Mouse (Mus musculus): ENCODE measurements at regions not wholly inside any gene's neighbourhood (a gene's known extent, or its start where the extent isn't known, plus 50 kb on each side); places are given as distances from the start of the nearest gene placed in this dataset.
"Not testable (repeated sequence)": the region's sequence is repeated elsewhere in the genome, so short reads cannot be mapped to it uniquely, and the experiment has no call there.

GRCm38 (mm10) chr4:131432591-131433177 is 405.4 kb downstream of the Ptpru start:
- TF ChIP-seq POLR2A (IDR thresholded peaks at IDR 0.05; ENCODE audit: low read depth, low read length) = no peak
- no peak for TF ChIP-seq CTCF (IDR thresholded peaks at IDR 0.05; ENCODE audit: borderline replicate concordance, insufficient read depth, low read length)
- Histone ChIP-seq H3K4me3 (ENCODE audit: insufficient read depth, low read length) (no peak overlapping the region), H3K27ac (ENCODE audit: insufficient read depth, low read length) (no peak overlapping the region), H3K4me1 (ENCODE audit: control insufficient read depth, insufficient read depth, low read length) (no peaks in the 10 kb centered on the region)

DNA sequence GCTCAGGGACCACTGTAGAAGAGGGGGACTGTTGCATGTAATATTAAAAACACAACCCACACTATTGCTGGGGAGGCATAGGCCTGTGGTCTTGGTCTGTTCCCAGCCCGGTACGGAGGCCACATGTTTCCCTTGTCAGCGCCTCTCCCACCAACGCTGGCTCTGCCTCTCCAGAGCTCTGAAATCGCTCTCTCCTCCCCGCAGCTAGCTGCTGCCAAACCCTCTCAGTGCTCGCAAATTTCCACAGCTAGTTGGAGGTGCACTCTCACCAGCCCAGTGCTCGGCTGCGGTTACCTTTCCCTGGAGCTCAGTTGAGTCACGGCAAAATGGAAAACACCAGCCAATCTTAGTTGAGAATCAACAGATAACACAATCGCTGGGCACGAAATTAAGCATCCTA is 402.9 kb downstream of the Ptpru start:
- no peaks in the 10 kb centered on the region for H3K4me1 ChIP-seq (ENCODE audit: control insufficient read depth, insufficient read depth, low read length)
- no peak overlapping the region for H3K27ac ChIP-seq (ENCODE audit: insufficient read depth, low read length)
- H3K4me3 ChIP-seq (ENCODE audit: insufficient read depth, low read length) = no peak overlapping the region
- TF ChIP-seq CTCF (IDR thresholded peaks at IDR 0.05; ENCODE audit: borderline replicate concordance, insufficient read depth, low read length) (no peak), POLR2A (IDR thresholded peaks at IDR 0.05; ENCODE audit: low read depth, low read length) (no peak)

GRCm38 (mm10) chr4:131438403-131438802 is 399.7 kb downstream of the Ptpru start:
- Histone ChIP-seq H3K4me3 (ENCODE audit: insufficient read depth, low read length) (no peak overlapping the region), H3K27ac (ENCODE audit: insufficient read depth, low read length) (no peak overlapping the region), H3K4me1 (ENCODE audit: control insufficient read depth, insufficient read depth, low read length) (no peaks in the 10 kb centered on the region)
- TF ChIP-seq CTCF (IDR thresholded peaks at IDR 0.05; ENCODE audit: borderline replicate concordance, insufficient read depth, low read length) (no peak), POLR2A (IDR thresholded peaks at IDR 0.05; ENCODE audit: low read depth, low read length) (no peak)

- Histone ChIP-seq H3K4me1 (ENCODE audit: control insufficient read depth, insufficient read depth, low read length) (no peaks in the 10 kb centered on the region), H3K27ac (ENCODE audit: insufficient read depth, low read length) (no peak overlapping the region), H3K4me3 (ENCODE audit: insufficient read depth, low read length) (no peak overlapping the region)
- TF ChIP-seq CTCF (IDR thresholded peaks at IDR 0.05; ENCODE audit: borderline replicate concordance, insufficient read depth, low read length) (no peak), POLR2A (IDR thresholded peaks at IDR 0.05; ENCODE audit: low read depth, low read length) (no peak)
These were observed 399.2 kb downstream of the Ptpru start for GRCm38 (mm10) chr4:131438883-131439282.

- no peaks in the 10 kb centered on the region for H3K4me1 ChIP-seq (ENCODE audit: control insufficient read depth, insufficient read depth, low read length)
- no peak overlapping the region for H3K27ac ChIP-seq (ENCODE audit: insufficient read depth, low read length)
- no peak overlapping the region for H3K4me3 ChIP-seq (ENCODE audit: insufficient read depth, low read length)
- TF ChIP-seq POLR2A (IDR thresholded peaks at IDR 0.05; ENCODE audit: low read depth, low read length) = no peak
- TF ChIP-seq CTCF (IDR thresholded peaks at IDR 0.05; ENCODE audit: borderline replicate concordance, insufficient read depth, low read length) = no peak
These were observed 397.2 kb downstream of the Ptpru start for GRCm38 (mm10) chr4:131440845-131441244.

DNA sequence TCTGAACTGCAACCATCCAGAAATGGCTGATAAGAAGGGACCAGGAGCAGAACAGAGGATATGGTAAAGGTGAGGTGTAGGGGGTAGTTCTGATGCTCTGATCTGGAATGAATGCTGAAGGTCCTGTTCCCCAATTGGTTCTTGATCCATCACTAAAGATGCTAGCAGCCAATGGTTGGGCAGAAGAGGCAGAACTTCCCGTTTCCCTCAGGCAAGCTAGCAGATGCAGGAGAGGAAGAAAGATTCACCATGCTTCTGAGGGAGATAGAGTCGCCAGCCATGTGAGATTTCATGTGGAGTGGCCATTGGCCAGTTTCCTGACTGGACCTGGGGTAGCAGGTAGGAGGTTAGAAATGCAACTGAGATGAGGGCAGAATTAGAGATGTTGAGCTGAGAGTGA is 394.6 kb downstream of the Ptpru start:
- no peak overlapping the region for H3K27ac ChIP-seq (ENCODE audit: insufficient read depth, low read length)
- H3K4me1 ChIP-seq (ENCODE audit: control insufficient read depth, insufficient read depth, low read length) = no peaks in the 10 kb centered on the region
- TF ChIP-seq POLR2A (IDR thresholded peaks at IDR 0.05; ENCODE audit: low read depth, low read length) = no peak
- no peak for TF ChIP-seq CTCF (IDR thresholded peaks at IDR 0.05; ENCODE audit: borderline replicate concordance, insufficient read depth, low read length)
- H3K4me3 ChIP-seq (ENCODE audit: insufficient read depth, low read length) = no peak overlapping the region

GRCm38 (mm10) chr4:131450296-131450695 is 387.8 kb downstream of the Ptpru start:
- H3K4me1 ChIP-seq (ENCODE audit: control insufficient read depth, insufficient read depth, low read length); H3K4me3 ChIP-seq (ENCODE audit: insufficient read depth, low read length); H3K27ac ChIP-seq (ENCODE audit: insufficient read depth, low read length): not testable (repeated sequence)

GRCm38 (mm10) chr4:131457551-131457950 is 380.5 kb downstream of the Ptpru start:
- no peak overlapping the region for H3K27ac ChIP-seq (ENCODE audit: insufficient read depth, low read length)
- no peak overlapping the region for H3K4me3 ChIP-seq (ENCODE audit: insufficient read depth, low read length)
- H3K4me1 ChIP-seq (ENCODE audit: control insufficient read depth, insufficient read depth, low read length) = no peaks in the 10 kb centered on the region
- no peak for TF ChIP-seq CTCF (IDR thresholded peaks at IDR 0.05; ENCODE audit: borderline replicate concordance, insufficient read depth, low read length)
- TF ChIP-seq POLR2A (IDR thresholded peaks at IDR 0.05; ENCODE audit: low read depth, low read length) = no peak

DNA sequence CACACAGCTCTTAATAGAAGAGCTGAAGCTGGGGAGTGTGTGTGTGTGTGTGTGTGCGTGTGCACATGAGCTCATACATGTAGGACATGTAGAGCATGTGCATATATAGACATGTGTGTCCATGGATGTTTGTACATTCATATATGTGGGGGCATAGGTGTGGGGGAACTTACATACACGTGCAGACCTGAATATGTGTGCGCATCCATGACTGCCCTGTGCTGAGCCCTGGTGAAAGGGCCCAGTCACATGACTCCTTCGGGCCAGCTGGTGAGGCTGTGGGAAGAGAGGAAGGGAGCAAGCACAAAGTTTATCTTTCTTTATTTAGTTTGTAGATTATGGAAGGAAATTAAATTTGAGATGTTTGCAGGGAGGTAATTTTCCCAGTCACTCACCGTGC is 378.3 kb downstream of the Ptpru start:
- TF ChIP-seq POLR2A (IDR thresholded peaks at IDR 0.05; ENCODE audit: low read depth, low read length) = no peak
- no peak for TF ChIP-seq CTCF (IDR thresholded peaks at IDR 0.05; ENCODE audit: borderline replicate concordance, insufficient read depth, low read length)
- H3K4me1 ChIP-seq (ENCODE audit: control insufficient read depth, insufficient read depth, low read length) = no peaks in the 10 kb centered on the region
- no peak overlapping the region for H3K4me3 ChIP-seq (ENCODE audit: insufficient read depth, low read length)
- no peak overlapping the region for H3K27ac ChIP-seq (ENCODE audit: insufficient read depth, low read length)

DNA sequence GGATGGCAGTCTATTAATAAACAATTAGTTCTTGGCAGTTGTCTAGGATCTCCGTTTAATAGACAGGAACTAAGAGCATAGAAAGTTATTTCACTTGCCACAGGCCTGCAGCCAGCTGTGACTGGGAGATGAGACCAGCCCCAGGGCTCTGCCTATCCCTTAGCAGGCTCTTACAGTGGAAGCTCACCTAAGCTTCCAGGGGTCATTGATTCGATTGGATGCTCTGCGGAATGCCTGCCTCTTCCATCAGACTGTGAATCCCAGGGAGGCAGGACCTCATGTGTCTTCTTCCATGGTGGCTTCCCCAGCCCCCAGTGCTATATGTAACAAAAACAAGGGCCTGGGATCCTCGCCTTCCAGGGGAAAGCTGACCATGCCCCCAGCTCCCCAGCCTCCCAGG is 376.8 kb downstream of the Ptpru start:
- Histone ChIP-seq H3K4me3 (ENCODE audit: insufficient read depth, low read length) (no peak overlapping the region), H3K27ac (ENCODE audit: insufficient read depth, low read length) (no peak overlapping the region), H3K4me1 (ENCODE audit: control insufficient read depth, insufficient read depth, low read length) (no peaks in the 10 kb centered on the region)
- TF ChIP-seq CTCF (IDR thresholded peaks at IDR 0.05; ENCODE audit: borderline replicate concordance, insufficient read depth, low read length) (no peak), POLR2A (IDR thresholded peaks at IDR 0.05; ENCODE audit: low read depth, low read length) (no peak)

DNA sequence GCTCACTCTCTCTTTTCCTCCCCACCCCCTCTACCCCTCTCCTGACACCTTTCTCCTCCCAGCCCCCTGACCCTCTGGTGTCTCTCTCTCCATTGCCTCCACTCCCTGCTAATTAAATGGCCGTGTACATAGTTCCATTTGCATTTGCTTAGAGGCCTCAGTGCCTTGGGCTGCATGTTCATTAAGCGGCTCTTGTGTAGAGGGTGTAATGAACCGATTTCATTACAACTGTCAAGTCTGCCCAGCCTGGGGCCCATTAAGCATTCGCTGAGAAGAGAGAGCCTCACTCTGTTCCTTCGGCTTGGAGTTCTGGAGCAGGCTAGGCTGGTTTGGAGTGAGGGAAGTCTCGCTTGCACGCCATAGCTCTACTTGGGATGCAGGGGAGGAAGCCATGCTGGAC is 376.4 kb downstream of the Ptpru start:
- no peaks in the 10 kb centered on the region for H3K4me1 ChIP-seq (ENCODE audit: control insufficient read depth, insufficient read depth, low read length)
- no peak overlapping the region for H3K27ac ChIP-seq (ENCODE audit: insufficient read depth, low read length)
- TF ChIP-seq CTCF (IDR thresholded peaks at IDR 0.05; ENCODE audit: borderline replicate concordance, insufficient read depth, low read length) (no peak), POLR2A (IDR thresholded peaks at IDR 0.05; ENCODE audit: low read depth, low read length) (no peak)
- H3K4me3 ChIP-seq (ENCODE audit: insufficient read depth, low read length) = no peak overlapping the region

Measured in embryonic fibroblast, embryonic 13.5 days (primary cell).